In genomic region chr7:47067879-47068278, GRCm38 (mm10) we compare ENCODE assay signal across 17 mouse cellular contexts. TPM values are rescaled to one million over a fixed set of nuclear protein-coding genes. Genes with fewer than 3 reads are reported as not detected.
A peak's percentile ranks its signal among the peaks of the same experiment; 100 is the strongest.
DNase-seq lines count a peak whose midpoint lies in the region; ATAC-seq and TF ChIP-seq lines count a peak whose summit lies in the region.
"Had no signal": no experiment of that assay in that cellular context is flagged by ENCODE, and none has a peak within 500 bp of the region (broad histone marks: within the 10 kb centered on the region; RNA-seq: fewer than 3 reads in every experiment).

No protein-coding gene starts in this region.

- H3K4me2 ChIP-seq in kidney, embryonic 14.5 days (replicated peaks; ENCODE audit: low read depth, low read length): no peak overlapping the region
- no peak overlapping the region for H3K4me2 ChIP-seq in liver, embryonic 15.5 days
- H3K4me2 ChIP-seq: embryonic facial prominence, embryonic 12.5 days; heart, embryonic 11.5 days; hindbrain, embryonic 12.5 days; stomach, embryonic 15.5 days had no signal

- no peak for TF ChIP-seq CTCF in kidney, adult 2 months (conservative IDR thresholded peaks at IDR 0.05; ENCODE audit: insufficient read depth, insufficient read length, low read depth, low read length)

- H3K9me3 ChIP-seq in kidney, embryonic 14.5 days (ENCODE audit: control insufficient read depth, low read length): no peaks in the 10 kb centered on the region
- H3K9me3 ChIP-seq in liver, embryonic 15.5 days (replicated peaks): no peaks in the 10 kb centered on the region
- H3K9me3 ChIP-seq: embryonic facial prominence, embryonic 12.5 days; hindbrain, embryonic 12.5 days; midbrain, embryonic 10.5 days; stomach, embryonic 15.5 days had no signal

- no peak overlapping the region for H3K9ac ChIP-seq in kidney, embryonic 14.5 days (ENCODE audit: low read depth, low read length)
- H3K9ac ChIP-seq in liver, embryonic 15.5 days: no peak overlapping the region
- H3K9ac ChIP-seq: embryonic facial prominence, embryonic 12.5 days; hindbrain, embryonic 12.5 days; stomach, embryonic 15.5 days had no signal

- peak; percentile 32 for DNase-seq in kidney, adult 2 months
- DNase-seq in 3T3-L1 (ENCODE audit: low read depth, low spot score) (peak; percentile 21), 416B (ENCODE audit: low read depth) (peak; percentile 96)
- no peak for DNase-seq in frontal cortex, postnatal 36 days (ENCODE audit: low spot score in 2 of 2)
- no peak for DNase-seq in right cerebral cortex, postnatal 25 days
- no peak for DNase-seq in T-cell, adult 2 months (ENCODE audit: low spot score)
- DNase-seq: cerebellum, adult 9-11 months; lung, adult 18-20 months; thymus, postnatal 36 days had no signal

- no peak overlapping the region for H3K27ac ChIP-seq in kidney, adult 2 months (ENCODE audit: insufficient read depth, low read depth, low read length)
- no peak overlapping the region for H3K27ac ChIP-seq in kidney, embryonic 14.5 days (ENCODE audit: low read depth, low read length)
- no peak overlapping the region for H3K27ac ChIP-seq in liver, embryonic 15.5 days (replicated peaks)
- H3K27ac ChIP-seq: embryonic facial prominence, embryonic 12.5 days; hindbrain, embryonic 12.5 days; kidney, postnatal 0 days; midbrain, embryonic 10.5 days; stomach, embryonic 15.5 days had no signal

- TF ChIP-seq POLR2A in kidney, adult 2 months (IDR thresholded peaks at IDR 0.05; ENCODE audit: low read depth, low read length): no peak

- no peaks in the 10 kb centered on the region; the same call in 1 of the 2 replicates for H3K4me1 ChIP-seq in kidney, adult 2 months (ENCODE audit: control insufficient read depth, insufficient read depth, low read length)
- peaks cover 4% of the 10 kb centered on the region; the same call in 1 of the 2 replicates for H3K4me1 ChIP-seq in kidney, embryonic 14.5 days (ENCODE audit: control insufficient read depth, insufficient read depth, low read length)
- H3K4me1 ChIP-seq in liver, embryonic 15.5 days (replicated peaks): peaks cover 1% of the 10 kb centered on the region; the same call in 1 of the 2 replicates
- H3K4me1 ChIP-seq: embryonic facial prominence, embryonic 12.5 days; hindbrain, embryonic 12.5 days; midbrain, embryonic 10.5 days; stomach, embryonic 15.5 days had no signal

- 57% methylated on average over 5 of the region's 5 CpGs for WGBS in kidney, adult 2 months
- 54% methylated on average over 5 of the region's 5 CpGs for WGBS in kidney, embryonic 14.5 days
- WGBS in liver, embryonic 15.5 days (ENCODE audit: insufficient replicate concordance): 32% methylated on average over 5 of the region's 5 CpGs

- no peaks in the 10 kb centered on the region for H3K36me3 ChIP-seq in kidney, adult 2 months (ENCODE audit: control insufficient read depth, insufficient read depth, low read length)
- no peaks in the 10 kb centered on the region for H3K36me3 ChIP-seq in kidney, embryonic 14.5 days (ENCODE audit: control insufficient read depth, insufficient read depth, low read length)
- no peaks in the 10 kb centered on the region for H3K36me3 ChIP-seq in liver, embryonic 15.5 days (replicated peaks)
- H3K36me3 ChIP-seq: embryonic facial prominence, embryonic 12.5 days; hindbrain, embryonic 12.5 days; midbrain, embryonic 10.5 days; stomach, embryonic 15.5 days had no signal

- H3K27me3 ChIP-seq in kidney, adult 2 months (replicated peaks; ENCODE audit: control insufficient read depth, insufficient read depth, low read length): no peaks in the 10 kb centered on the region
- no peaks in the 10 kb centered on the region for H3K27me3 ChIP-seq in kidney, embryonic 14.5 days (ENCODE audit: control insufficient read depth, insufficient read depth, low read length)
- H3K27me3 ChIP-seq in liver, embryonic 15.5 days: no peaks in the 10 kb centered on the region
- H3K27me3 ChIP-seq: embryonic facial prominence, embryonic 12.5 days; hindbrain, embryonic 12.5 days; stomach, embryonic 15.5 days had no signal

- ATAC-seq in kidney, embryonic 14.5 days (ENCODE audit: low FRiP score, low TSS enrichment): no peak
- peak; percentile 34; the same call in 1 of the 2 replicates for ATAC-seq in liver, embryonic 15.5 days (ENCODE audit: insufficient read depth)

- no peak overlapping the region for H3K4me3 ChIP-seq in kidney, adult 2 months (ENCODE audit: insufficient read depth, low read depth, low read length)
- no peak overlapping the region for H3K4me3 ChIP-seq in kidney, embryonic 14.5 days (ENCODE audit: low read length)
- no peak overlapping the region for H3K4me3 ChIP-seq in liver, embryonic 15.5 days (replicated peaks)
- H3K4me3 ChIP-seq: embryonic facial prominence, embryonic 12.5 days; hindbrain, embryonic 12.5 days; midbrain, embryonic 10.5 days; stomach, embryonic 15.5 days had no signal

RNA-seq across cellular contexts. Expression of gene Tmem86a, which starts 17.5 kb away (rescaled TPM):
- 97.0 and 104 TPM in 2 replicates for polyA plus RNA-seq in kidney, adult 2 months (2012; rRNA removed)
- 18.3 and 22.9 TPM in 2 replicates for polyA plus RNA-seq in kidney, embryonic 14.5 days (2014; fragmentation: Nextera tagmentation; extraction: Ambion mirVana)
- 24.7 and 28.3 TPM in 2 replicates for polyA plus RNA-seq in liver, embryonic 15.5 days (2015; fragmentation: Nextera tagmentation; extraction: Ambion mirVana)

RNA-seq across cellular contexts. Expression of gene Spty2d1, which starts 59.7 kb away (rescaled TPM):
- 6.3 and 7.2 TPM in 2 replicates for polyA plus RNA-seq in kidney, adult 2 months (2012; rRNA removed)
- 9.6 and 15.7 TPM in 2 replicates for polyA plus RNA-seq in kidney, embryonic 14.5 days (2014; fragmentation: Nextera tagmentation; extraction: Ambion mirVana)
- 10.7 and 11.3 TPM in 2 replicates for polyA plus RNA-seq in liver, embryonic 15.5 days (2015; fragmentation: Nextera tagmentation; extraction: Ambion mirVana)

Comparison
In these comparisons a context has a peak if more than half of its experiments do, and no peak if none do; other contexts are left out.
1. DNase-seq: peak in kidney, adult 2 months (single experiment), 3T3-L1 (single experiment) and 416B (single experiment); none in frontal cortex, postnatal 36 days (0 of 2), right cerebral cortex, postnatal 25 days (single experiment) and T-cell, adult 2 months (single experiment).